Mouse (Mus musculus): ENCODE data around the gene Ms4a6d. TPM values are rescaled to one million over a fixed set of nuclear protein-coding genes. Genes with fewer than 3 reads are reported as not detected.

Ms4a6d gene
- polyA plus RNA-seq, 1 experiment: not detected

- 94% methylated on average over 2 of the region's 2 CpGs for WGBS
- Histone ChIP-seq H3K27ac (ENCODE audit: insufficient read depth, low read depth, low read length) (no peak within 1 kb of the TSS), H3K4me3 (ENCODE audit: insufficient read depth, low read depth, low read length) (no peak within 1 kb of the TSS), H3K4me1 (ENCODE audit: control insufficient read depth, insufficient read depth, low read length) (no peaks in the 10 kb centered on the region)
- TF ChIP-seq CTCF (IDR thresholded peaks at IDR 0.05; ENCODE audit: insufficient read depth, low read depth, low read length) (no peak), POLR2A (IDR thresholded peaks at IDR 0.05; ENCODE audit: insufficient read depth, low read depth, low read length) (no peak)
Measured at GRCm38 (mm10) chr19:11623551-11623950, 18.9 kb upstream of the Ms4a6d start, which contains the start of gene Ms4a2. Ms4a2 (minus strand) TSS chr19:11623719.

- Histone ChIP-seq H3K4me1 (ENCODE audit: control insufficient read depth, insufficient read depth, low read length) (no peaks in the 10 kb centered on the region), H3K27ac (ENCODE audit: insufficient read depth, low read depth, low read length) (no peak overlapping the region), H3K4me3 (ENCODE audit: insufficient read depth, low read depth, low read length) (no peak overlapping the region)
- TF ChIP-seq POLR2A (IDR thresholded peaks at IDR 0.05; ENCODE audit: insufficient read depth, low read depth, low read length): no peak
- no peak for TF ChIP-seq CTCF (IDR thresholded peaks at IDR 0.05; ENCODE audit: insufficient read depth, low read depth, low read length)
Measured at GRCm38 (mm10) chr19:11617983-11618382, 13.3 kb upstream of the Ms4a6d start.

GRCm38 (mm10) chr19:11614805-11615204 lies 10.2 kb upstream of the Ms4a6d start:
- TF ChIP-seq POLR2A (IDR thresholded peaks at IDR 0.05; ENCODE audit: insufficient read depth, low read depth, low read length) (no peak), CTCF (IDR thresholded peaks at IDR 0.05; ENCODE audit: insufficient read depth, low read depth, low read length) (no peak)
- 67% methylated on average over 2 of the region's 2 CpGs for WGBS
- Histone ChIP-seq H3K27ac (ENCODE audit: insufficient read depth, low read depth, low read length) (no peak overlapping the region), H3K4me1 (ENCODE audit: control insufficient read depth, insufficient read depth, low read length) (no peaks in the 10 kb centered on the region), H3K4me3 (ENCODE audit: insufficient read depth, low read depth, low read length) (no peak overlapping the region)

- Histone ChIP-seq H3K4me3 (ENCODE audit: insufficient read depth, low read depth, low read length) (no peak overlapping the region), H3K4me1 (ENCODE audit: control insufficient read depth, insufficient read depth, low read length) (no peaks in the 10 kb centered on the region), H3K27ac (ENCODE audit: insufficient read depth, low read depth, low read length) (no peak overlapping the region)
- TF ChIP-seq POLR2A (IDR thresholded peaks at IDR 0.05; ENCODE audit: insufficient read depth, low read depth, low read length) (no peak), CTCF (IDR thresholded peaks at IDR 0.05; ENCODE audit: insufficient read depth, low read depth, low read length) (no peak)
- WGBS: 51% methylated on average over 8 of the region's 8 CpGs
Measured at GRCm38 (mm10) chr19:11613776-11614443, 9.3 kb upstream of the Ms4a6d start.

- H3K4me3 ChIP-seq (ENCODE audit: insufficient read depth, low read depth, low read length): no peak overlapping the region
- 97% methylated on average over 1 of the region's 1 CpGs for WGBS
- H3K27ac ChIP-seq (ENCODE audit: insufficient read depth, low read depth, low read length): no peak overlapping the region
- TF ChIP-seq CTCF (IDR thresholded peaks at IDR 0.05; ENCODE audit: insufficient read depth, low read depth, low read length): no peak
- H3K4me1 ChIP-seq (ENCODE audit: control insufficient read depth, insufficient read depth, low read length): no peaks in the 10 kb centered on the region
Measured at GRCm38 (mm10) chr19:11613084-11613483, 8.4 kb upstream of the Ms4a6d start.

GRCm38 (mm10) chr19:11612293-11612692 lies 7.6 kb upstream of the Ms4a6d start:
- H3K27ac ChIP-seq (ENCODE audit: insufficient read depth, low read depth, low read length): no peak overlapping the region
- WGBS: 79% methylated on average over 2 of the region's 2 CpGs
- no peak overlapping the region for H3K4me3 ChIP-seq (ENCODE audit: insufficient read depth, low read depth, low read length)
- H3K4me1 ChIP-seq (ENCODE audit: control insufficient read depth, insufficient read depth, low read length): no peaks in the 10 kb centered on the region
- no peak for TF ChIP-seq POLR2A (IDR thresholded peaks at IDR 0.05; ENCODE audit: insufficient read depth, low read depth, low read length)
- no peak for TF ChIP-seq CTCF (IDR thresholded peaks at IDR 0.05; ENCODE audit: insufficient read depth, low read depth, low read length)

GRCm38 (mm10) chr19:11611541-11611945 lies 6.9 kb upstream of the Ms4a6d start:
- TF ChIP-seq POLR2A (IDR thresholded peaks at IDR 0.05; ENCODE audit: insufficient read depth, low read depth, low read length): no peak
- no peak overlapping the region for H3K4me3 ChIP-seq (ENCODE audit: insufficient read depth, low read depth, low read length)
- H3K27ac ChIP-seq (ENCODE audit: insufficient read depth, low read depth, low read length): no peak overlapping the region
- 26% methylated on average over 6 of the region's 6 CpGs for WGBS
- no peaks in the 10 kb centered on the region for H3K4me1 ChIP-seq (ENCODE audit: control insufficient read depth, insufficient read depth, low read length)

GRCm38 (mm10) chr19:11608172-11608571 lies 3.5 kb upstream of the Ms4a6d start:
- TF ChIP-seq POLR2A (IDR thresholded peaks at IDR 0.05; ENCODE audit: insufficient read depth, low read depth, low read length): no peak
- no peak for TF ChIP-seq CTCF (IDR thresholded peaks at IDR 0.05; ENCODE audit: insufficient read depth, low read depth, low read length)
- whole genome bisulfite sequencing: 9% methylated on average over 1 of the region's 1 CpGs
- H3K4me1 ChIP-seq (ENCODE audit: control insufficient read depth, insufficient read depth, low read length): no peaks in the 10 kb centered on the region
- H3K27ac ChIP-seq (ENCODE audit: insufficient read depth, low read depth, low read length): no peak overlapping the region
- no peak overlapping the region for H3K4me3 ChIP-seq (ENCODE audit: insufficient read depth, low read depth, low read length)

GRCm38 (mm10) chr19:11602026-11602425 lies 2.6 kb downstream of the Ms4a6d start:
- 87% methylated on average over 2 of the region's 2 CpGs for WGBS
- no peak for TF ChIP-seq CTCF (IDR thresholded peaks at IDR 0.05; ENCODE audit: insufficient read depth, low read depth, low read length)
- no peak for TF ChIP-seq POLR2A (IDR thresholded peaks at IDR 0.05; ENCODE audit: insufficient read depth, low read depth, low read length)
- H3K27ac ChIP-seq (ENCODE audit: insufficient read depth, low read depth, low read length): no peak overlapping the region

GRCm38 (mm10) chr19:11601349-11601748 lies 3.3 kb downstream of the Ms4a6d start:
- TF ChIP-seq POLR2A (IDR thresholded peaks at IDR 0.05; ENCODE audit: insufficient read depth, low read depth, low read length) (no peak), CTCF (IDR thresholded peaks at IDR 0.05; ENCODE audit: insufficient read depth, low read depth, low read length) (no peak)
- 88% methylated on average over 3 of the region's 3 CpGs for whole genome bisulfite sequencing
- no peak overlapping the region for H3K4me3 ChIP-seq (ENCODE audit: insufficient read depth, low read depth, low read length)

More at GRCm38 (mm10) chr19:11602026-11602425, 2.6 kb downstream of the Ms4a6d start:
- no peaks in the 10 kb centered on the region for H3K4me1 ChIP-seq (ENCODE audit: control insufficient read depth, insufficient read depth, low read length)
- H3K4me3 ChIP-seq (ENCODE audit: insufficient read depth, low read depth, low read length): no peak overlapping the region

More at GRCm38 (mm10) chr19:11601349-11601748, 3.3 kb downstream of the Ms4a6d start:
- Histone ChIP-seq H3K4me1 (ENCODE audit: control insufficient read depth, insufficient read depth, low read length) (no peaks in the 10 kb centered on the region), H3K27ac (ENCODE audit: insufficient read depth, low read depth, low read length) (no peak overlapping the region)

All from olfactory bulb, adult 2 months (tissue).